Mouse (Mus musculus): ENCODE measurements around the gene Mad1l1. TPM values are rescaled to one million over a fixed set of nuclear protein-coding genes. Genes with fewer than 3 reads are reported as not detected.

Mad1l1 gene
- total RNA-seq, 2 experiments from 2014 or later = 18.9 to 19.4 TPM

- no peak for DNase-seq (ENCODE audit: low spot score in 2 of 2)
These were observed 275.9 kb downstream of the Mad1l1 start for GRCm38 (mm10) chr5:140045453-140045852.

DNA sequence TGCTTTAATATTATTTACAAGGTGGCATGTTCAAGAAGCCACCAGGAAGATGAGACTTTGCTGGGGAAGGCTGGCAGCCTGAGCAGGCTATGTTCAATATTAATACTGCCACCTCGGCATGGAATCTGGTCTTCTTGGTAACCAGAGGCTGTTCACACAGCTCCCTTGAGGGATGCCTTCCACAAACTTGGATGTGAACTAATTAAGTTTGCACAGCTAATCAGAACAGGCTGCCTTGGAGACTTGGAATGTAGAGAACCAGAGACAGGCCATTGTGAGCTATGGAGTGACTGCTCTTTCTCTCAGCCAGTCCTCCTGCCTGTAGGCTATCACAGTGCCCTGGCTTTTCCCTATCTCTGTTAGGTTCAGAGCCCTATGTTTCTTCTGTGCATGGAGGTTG lies 278.4 kb downstream of the Mad1l1 start:
- intact Hi-C loops (cut with DNase I) = no loop called here
- DNase-seq (ENCODE audit: low spot score in 2 of 2) = no peak

More at GRCm38 (mm10) chr5:140045453-140045852, 275.9 kb downstream of the Mad1l1 start:
- intact Hi-C loops (cut with DNase I) = no loop called here

- DNase-seq (ENCODE audit: low spot score in 2 of 2) = peak in 1 of 2 experiments; percentile 35
- intact Hi-C loops (cut with DNase I) = no loop called here
These were observed 279.2 kb downstream of the Mad1l1 start for GRCm38 (mm10) chr5:140042002-140042611.

DNA sequence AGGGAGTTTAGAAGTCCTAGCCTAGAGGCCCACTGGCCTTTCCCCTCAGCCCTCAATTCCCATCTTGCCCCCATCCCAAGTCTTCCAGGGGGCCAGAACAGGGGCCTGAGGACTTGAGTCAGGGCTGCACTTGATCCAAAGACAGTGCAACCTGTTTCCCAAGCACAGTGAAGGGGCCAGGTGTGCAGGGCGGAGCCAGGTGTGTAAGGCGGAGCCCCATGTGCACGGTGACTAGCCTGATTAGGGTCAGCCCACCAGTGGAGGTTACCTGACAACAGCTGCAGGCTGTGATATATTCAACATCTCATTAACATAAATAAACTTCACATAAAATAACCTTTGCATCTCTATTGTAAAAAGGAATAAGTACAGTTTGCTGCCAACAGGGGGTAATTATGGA lies 280.3 kb downstream of the Mad1l1 start:
- intact Hi-C loops (cut with DNase I) = no loop called here
- DNase-seq (ENCODE audit: low spot score in 2 of 2) = no peak

DNA sequence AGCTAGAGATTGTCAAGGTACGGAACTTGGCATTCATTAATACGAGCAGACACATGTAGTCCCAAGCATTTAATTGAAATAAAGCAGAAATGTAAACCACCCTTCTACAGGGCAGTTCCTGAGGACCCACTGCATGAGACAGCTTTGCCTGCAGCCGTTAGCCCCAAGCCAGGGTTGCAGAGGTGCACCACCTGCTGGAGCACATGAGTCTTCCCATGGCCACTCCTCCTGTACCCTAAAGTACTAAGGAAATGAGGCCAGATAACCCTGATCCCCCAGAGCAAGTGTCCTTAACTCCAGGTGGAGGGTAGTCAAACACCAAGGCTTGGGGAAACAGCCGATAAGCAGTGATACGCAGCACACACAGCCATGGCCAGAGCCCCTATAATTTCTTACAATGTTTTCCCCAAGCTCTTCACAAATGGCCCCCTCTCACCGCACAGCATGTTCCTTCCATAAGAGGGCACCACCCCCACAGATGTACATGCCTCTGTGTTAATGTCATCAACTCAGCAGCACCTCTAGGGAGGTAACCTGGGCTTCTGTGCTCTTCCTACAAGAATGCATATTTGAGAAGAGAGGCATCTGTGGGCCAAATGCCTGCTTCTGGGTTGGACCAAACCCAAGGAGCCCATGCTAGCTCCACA lies 283.6 kb downstream of the Mad1l1 start:
- intact Hi-C loops (cut with DNase I) = loop anchor here (5.0 kb wide), 1 partner anchor 130 kb away; the partner anchor contains the start of gene Elfn1

DNA sequence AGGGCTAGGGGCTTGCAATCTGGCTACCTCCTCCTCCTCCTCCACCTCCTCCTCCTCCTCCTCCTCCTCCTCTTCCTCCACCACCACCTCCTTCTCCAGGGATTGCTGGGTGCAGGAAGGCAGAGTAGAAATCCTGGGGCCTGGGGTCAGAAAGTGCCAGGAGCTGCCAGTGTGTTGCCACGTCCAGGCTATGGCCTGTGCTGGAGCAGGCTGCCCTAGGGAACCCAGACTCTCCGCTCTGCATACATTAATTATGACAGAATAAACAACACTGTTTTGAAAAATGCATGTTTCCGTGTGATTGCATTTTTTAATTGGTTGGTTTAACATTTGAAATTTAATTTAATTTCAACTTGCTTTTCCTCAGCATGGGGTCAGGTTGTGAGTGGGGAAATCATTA lies 285.7 kb downstream of the Mad1l1 start:
- DNase-seq (ENCODE audit: low spot score in 2 of 2) = no peak
- intact Hi-C loops (cut with DNase I) = loop anchor here (5.0 kb wide), 1 partner anchor 128 kb away; the partner anchor contains the start of gene Elfn1

More for the DNA sequence above, 283.6 kb downstream of the Mad1l1 start:
- no peak for DNase-seq (ENCODE audit: low spot score in 2 of 2)

GRCm38 (mm10) chr5:140035025-140035330 lies 286.4 kb downstream of the Mad1l1 start:
- intact Hi-C loops (cut with DNase I) = loop anchor here (5.0 kb wide), 1 partner anchor 128 kb away; the partner anchor contains the start of gene Elfn1

GRCm38 (mm10) chr5:140034300-140035024 lies 286.9 kb downstream of the Mad1l1 start:
- no peak for DNase-seq (ENCODE audit: low spot score in 2 of 2)
- intact Hi-C loops (cut with DNase I) = loop anchor here (5.0 kb wide), 1 partner anchor 127 kb away; the partner anchor contains the start of gene Elfn1

More at GRCm38 (mm10) chr5:140035025-140035330, 286.4 kb downstream of the Mad1l1 start:
- no peak for DNase-seq (ENCODE audit: low spot score in 2 of 2)

GRCm38 (mm10) chr5:140026366-140026765 lies 295.0 kb downstream of the Mad1l1 start:
- DNase-seq (ENCODE audit: low spot score in 2 of 2) = no peak
- intact Hi-C loops (cut with DNase I) = no loop called here

GRCm38 (mm10) chr5:140025301-140025700 lies 296.1 kb downstream of the Mad1l1 start:
- no peak for DNase-seq (ENCODE audit: low spot score in 2 of 2)
- intact Hi-C loops (cut with DNase I) = no loop called here

GRCm38 (mm10) chr5:140023941-140024500 lies 297.3 kb downstream of the Mad1l1 start:
- peak; percentile 28 to 39 for DNase-seq (ENCODE audit: low spot score in 2 of 2)
- intact Hi-C loops (cut with DNase I) = no loop called here

- DNase-seq (ENCODE audit: low spot score in 2 of 2) = no peak
- intact Hi-C loops (cut with DNase I) = no loop called here
These were observed 298.5 kb downstream of the Mad1l1 start for GRCm38 (mm10) chr5:140022861-140023260.

GRCm38 (mm10) chr5:140021755-140022154 lies 299.6 kb downstream of the Mad1l1 start:
- peak; percentile 42 to 44 for DNase-seq (ENCODE audit: low spot score in 2 of 2)

DNA sequence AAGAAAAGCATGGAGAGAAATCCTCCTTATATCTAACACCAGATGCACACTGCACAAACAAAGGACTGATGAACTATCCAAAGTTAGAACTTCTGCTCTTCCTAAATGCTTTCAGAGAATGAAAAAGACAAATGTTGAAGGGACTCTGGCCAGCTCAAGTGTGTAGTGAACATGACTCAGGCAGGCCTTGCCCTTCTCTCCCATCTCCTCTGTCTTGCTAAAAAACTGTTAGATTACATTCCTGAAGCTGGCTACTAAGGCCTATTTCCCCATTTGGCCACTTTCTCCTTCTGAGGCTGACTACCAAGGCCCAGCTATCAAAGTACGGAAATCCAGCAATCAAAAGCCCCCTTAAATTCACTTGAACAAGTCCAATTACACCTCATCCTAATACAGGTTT lies 301.7 kb downstream of the Mad1l1 start:
- intact Hi-C loops (cut with DNase I) = no loop called here
- no peak for DNase-seq (ENCODE audit: low spot score in 2 of 2)

More at GRCm38 (mm10) chr5:140021755-140022154, 299.6 kb downstream of the Mad1l1 start:
- intact Hi-C loops (cut with DNase I) = no loop called here

DNA sequence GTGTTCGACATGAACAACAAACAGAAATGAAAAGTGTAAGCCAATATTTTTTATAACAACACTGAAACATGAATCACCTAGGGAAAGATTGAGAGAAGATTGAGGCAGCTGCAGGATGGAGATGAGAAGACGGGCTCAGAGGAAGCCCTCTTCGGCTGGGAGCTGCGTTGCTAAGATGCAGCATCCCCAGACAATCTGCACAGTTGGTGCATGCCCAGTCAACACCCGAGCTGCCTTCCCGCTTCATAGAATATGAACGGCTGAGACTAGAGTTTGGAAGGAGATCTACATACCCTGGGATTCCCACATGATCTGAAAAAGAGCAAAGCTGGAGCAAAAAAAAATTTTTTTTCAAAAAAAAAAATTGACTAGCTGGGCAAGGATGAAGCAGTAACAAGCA lies 302.6 kb downstream of the Mad1l1 start:
- DNase-seq (ENCODE audit: low spot score in 2 of 2) = peak; percentile 30 to 31
- intact Hi-C loops (cut with DNase I) = no loop called here

DNA sequence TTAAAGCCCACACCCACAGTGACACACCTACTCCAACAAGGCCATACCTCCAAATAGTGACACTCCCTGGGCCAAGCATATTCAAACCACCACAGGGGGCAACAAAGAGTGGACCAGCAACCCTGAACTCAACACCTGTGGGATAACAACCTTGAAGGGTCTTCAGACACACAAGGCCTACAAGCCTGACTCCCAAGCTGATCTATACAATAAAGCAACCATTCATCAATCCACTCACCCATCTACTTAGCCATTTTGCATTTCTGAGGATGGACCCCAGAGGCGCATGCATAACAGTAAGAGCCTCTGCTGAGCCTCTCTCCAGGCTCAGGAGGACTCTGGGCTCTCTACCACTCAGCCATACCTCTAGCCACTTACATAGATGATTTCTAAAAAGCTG lies 304.5 kb downstream of the Mad1l1 start:
- intact Hi-C loops (cut with DNase I) = no loop called here
- no peak for DNase-seq (ENCODE audit: low spot score in 2 of 2)

- no peak for DNase-seq (ENCODE audit: low spot score in 2 of 2)
- intact Hi-C loops (cut with DNase I) = no loop called here
These were observed 307.7 kb downstream of the Mad1l1 start for GRCm38 (mm10) chr5:140013652-140014051.

DNA sequence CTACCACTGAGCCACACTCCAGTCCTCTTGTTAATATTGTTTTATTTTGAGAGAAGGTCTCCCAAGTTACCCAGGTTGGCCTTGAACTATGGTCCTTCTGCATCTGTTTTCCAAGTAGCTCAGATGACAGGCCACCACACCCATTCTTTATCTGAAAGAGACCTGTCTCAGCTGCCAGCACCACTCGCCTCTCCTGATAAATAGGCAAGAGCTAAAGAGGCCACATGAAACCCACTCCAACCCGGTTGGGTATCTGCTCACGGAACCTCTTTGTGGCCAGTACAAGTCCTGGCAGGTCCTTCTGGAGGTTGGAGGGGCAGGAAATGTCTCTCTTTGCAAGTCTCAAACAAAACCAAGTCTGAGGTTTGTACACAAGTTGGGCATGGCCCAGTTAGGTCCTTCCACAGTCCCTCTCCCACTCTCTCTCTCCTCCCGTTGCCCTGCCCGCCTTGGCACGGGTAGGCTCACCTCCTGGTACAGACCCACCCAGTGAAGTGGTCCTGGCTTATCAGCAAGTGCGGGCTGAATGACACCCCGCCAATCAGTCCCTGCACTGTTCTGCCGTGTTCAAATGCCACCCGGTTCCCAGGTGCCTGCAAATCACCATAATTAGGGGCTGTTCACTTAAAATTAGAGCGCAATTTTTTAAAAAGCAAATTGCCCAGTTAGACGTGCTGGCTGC lies 308.9 kb downstream of the Mad1l1 start:
- intact Hi-C loops (cut with DNase I) = no loop called here

GRCm38 (mm10) chr5:140010405-140010804 lies 310.9 kb downstream of the Mad1l1 start:
- intact Hi-C loops (cut with DNase I) = no loop called here
- no peak for DNase-seq (ENCODE audit: low spot score in 2 of 2)

More for the DNA sequence above, 308.9 kb downstream of the Mad1l1 start:
- no peak for DNase-seq (ENCODE audit: low spot score in 2 of 2)

All from left cerebral cortex, postnatal 14 days (tissue).